ENCODE assay signal across 17 mouse cellular contexts in the genomic region with DNA sequence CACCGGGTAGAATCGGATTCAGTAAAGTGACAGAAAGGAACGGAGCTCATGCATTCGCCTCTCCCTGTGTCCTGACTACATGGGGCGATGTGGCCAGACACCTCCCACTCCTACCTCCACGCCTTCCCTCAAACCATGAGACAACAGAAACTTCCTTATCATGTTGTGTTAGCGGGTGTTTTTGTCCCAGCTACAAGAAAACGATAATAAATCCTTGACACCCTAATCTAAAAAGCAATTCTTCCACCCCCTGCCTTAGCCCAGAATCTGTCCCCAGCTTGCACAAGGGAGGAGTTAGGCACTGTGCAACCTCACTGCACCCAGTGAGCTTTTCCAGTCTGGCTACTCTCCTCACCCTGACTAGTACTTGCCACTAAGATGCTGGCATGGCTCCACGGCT.
DNase-seq lines count a peak whose midpoint lies in the region; ATAC-seq and TF ChIP-seq lines count a peak whose summit lies in the region.
"Had no signal": no experiment of that assay in that cellular context is flagged by ENCODE, and none has a peak within 500 bp of the region (broad histone marks: within the 10 kb centered on the region; RNA-seq: fewer than 3 reads in every experiment).

No protein-coding gene starts in this region.

- H3K36me3 ChIP-seq in embryonic facial prominence, embryonic 15.5 days, result no peaks in the 10 kb centered on the region
- no peaks in the 10 kb centered on the region for H3K36me3 ChIP-seq in embryonic facial prominence, embryonic 10.5 days (replicated peaks)
- no peaks in the 10 kb centered on the region for H3K36me3 ChIP-seq in lung, embryonic 14.5 days (ENCODE audit: insufficient read depth)
- H3K36me3 ChIP-seq in intestine, embryonic 14.5 days (ENCODE audit: control insufficient read depth, insufficient read depth, low read length), result no peaks in the 10 kb centered on the region
- H3K36me3 ChIP-seq: embryonic facial prominence, embryonic 13.5 days had no signal

- peaks cover 13% of the 10 kb centered on the region for H3K4me1 ChIP-seq in embryonic facial prominence, embryonic 15.5 days
- peaks cover 29% of the 10 kb centered on the region for H3K4me1 ChIP-seq in embryonic facial prominence, embryonic 10.5 days
- H3K4me1 ChIP-seq in lung, embryonic 14.5 days (ENCODE audit: insufficient read depth), result peaks cover 15% of the 10 kb centered on the region
- peaks cover 23% of the 10 kb centered on the region for H3K4me1 ChIP-seq in intestine, embryonic 14.5 days (replicated peaks; ENCODE audit: control insufficient read depth, insufficient read depth, low read length)

- no peaks in the 10 kb centered on the region; the same call in 1 of the 2 replicates for H3K27me3 ChIP-seq in embryonic facial prominence, embryonic 15.5 days
- peaks cover 40% of the 10 kb centered on the region for H3K27me3 ChIP-seq in embryonic facial prominence, embryonic 10.5 days (replicated peaks; ENCODE audit: low read depth, poor library complexity, severe bottlenecking)
- no peaks in the 10 kb centered on the region for H3K27me3 ChIP-seq in lung, embryonic 14.5 days (ENCODE audit: insufficient read depth, low read length)
- no peaks in the 10 kb centered on the region for H3K27me3 ChIP-seq in intestine, embryonic 14.5 days (replicated peaks; ENCODE audit: control insufficient read depth, insufficient read depth, low read length)

- no peak for TF ChIP-seq CTCF in lung, embryonic 14.5 days (IDR thresholded peaks at IDR 0.05; ENCODE audit: low read depth)

- no peaks in the 10 kb centered on the region for H3K9me3 ChIP-seq in embryonic facial prominence, embryonic 15.5 days (replicated peaks)
- H3K9me3 ChIP-seq in embryonic facial prominence, embryonic 10.5 days, result no peaks in the 10 kb centered on the region
- no peaks in the 10 kb centered on the region for H3K9me3 ChIP-seq in lung, embryonic 14.5 days (ENCODE audit: low read depth, low read length)
- no peaks in the 10 kb centered on the region for H3K9me3 ChIP-seq in intestine, embryonic 14.5 days (ENCODE audit: control insufficient read depth, low read length)
- H3K9me3 ChIP-seq: embryonic facial prominence, embryonic 13.5 days had no signal

- 0 out of 2 replicates have a peak overlapping the region, but pooled peaks have one; percentile 22 for H3K27ac ChIP-seq in embryonic facial prominence, embryonic 15.5 days (replicated peaks)
- H3K27ac ChIP-seq in embryonic facial prominence, embryonic 10.5 days (replicated peaks), result no peak overlapping the region
- H3K27ac ChIP-seq in lung, embryonic 14.5 days (ENCODE audit: low read depth), result peak overlapping the region; percentile 19; the same call in 1 of the 2 replicates
- peak overlapping the region; percentile 71; the same call in 1 of the 2 replicates for H3K27ac ChIP-seq in intestine, embryonic 14.5 days (ENCODE audit: low read depth)
- H3K27ac ChIP-seq: embryonic facial prominence, embryonic 13.5 days; hindbrain, embryonic 14.5 days; kidney, postnatal 0 days had no signal

- no peak overlapping the region for H3K4me3 ChIP-seq in embryonic facial prominence, embryonic 15.5 days (replicated peaks)
- H3K4me3 ChIP-seq in embryonic facial prominence, embryonic 10.5 days, result no peak overlapping the region
- H3K4me3 ChIP-seq in lung, embryonic 14.5 days (ENCODE audit: low read depth, low read length), result no peak overlapping the region
- no peak overlapping the region for H3K4me3 ChIP-seq in intestine, embryonic 14.5 days (ENCODE audit: low read depth, low read length)
- H3K4me3 ChIP-seq: embryonic facial prominence, embryonic 13.5 days had no signal

- H3K9ac ChIP-seq in embryonic facial prominence, embryonic 15.5 days, result no peak overlapping the region
- no peak overlapping the region for H3K9ac ChIP-seq in lung, embryonic 14.5 days
- H3K9ac ChIP-seq in intestine, embryonic 14.5 days (ENCODE audit: low read length), result no peak overlapping the region
- H3K9ac ChIP-seq: embryonic facial prominence, embryonic 13.5 days; hindbrain, embryonic 14.5 days had no signal

- no peak for ATAC-seq in embryonic facial prominence, embryonic 15.5 days (ENCODE audit: insufficient number of reproducible peaks, low FRiP score, low TSS enrichment, low read depth)
- ATAC-seq in lung, embryonic 14.5 days (ENCODE audit: insufficient read depth), result 0 out of 2 replicates have a peak, but pooled peaks have one; percentile 16
- ATAC-seq in intestine, embryonic 14.5 days (replicated peaks; ENCODE audit: low FRiP score, low TSS enrichment, low read depth), result no peak
- ATAC-seq in megakaryocyte progenitor cell, adult 5-6 weeks (replicated peaks; ENCODE audit: poor library complexity), result peak; percentile 77
- no peak for ATAC-seq in monocyte, adult 5-6 weeks (replicated peaks; ENCODE audit: insufficient number of reproducible peaks, low FRiP score, low TSS enrichment, poor library complexity, severe bottlenecking)
- ATAC-seq: forebrain, embryonic 14.5 days had no signal

- no peak overlapping the region for H3K4me2 ChIP-seq in embryonic facial prominence, embryonic 15.5 days (replicated peaks)
- H3K4me2 ChIP-seq in lung, embryonic 14.5 days, result no peak overlapping the region
- H3K4me2 ChIP-seq in intestine, embryonic 14.5 days (ENCODE audit: low read length), result 0 out of 2 replicates have a peak overlapping the region, but pooled peaks have one; percentile 15
- H3K4me2 ChIP-seq: embryonic facial prominence, embryonic 13.5 days; hindbrain, embryonic 14.5 days had no signal

- DNase-seq in embryonic facial prominence, embryonic 10.5 days (ENCODE audit: low spot score), result no peak
- peak; percentile 32 for DNase-seq in lung, embryonic 14.5 days
- no peak for DNase-seq in lung, postnatal 14 days
- no peak for DNase-seq in intestine, embryonic 14.5 days (ENCODE audit: low spot score)
- DNase-seq in Muller cell, postnatal 12 days (ENCODE audit: inconsistent ontology term), result no peak
- DNase-seq: cerebellum, postnatal 10 days; gastrocnemius, postnatal 10 days; layer of hippocampus, adult 9-11 months; left cerebral cortex, postnatal 4 days; thymus, postnatal 14 days had no signal

- 76% methylated on average over 9 of the region's 9 CpGs for WGBS in embryonic facial prominence, embryonic 15.5 days
- 83% methylated on average over 9 of the region's 9 CpGs for WGBS in embryonic facial prominence, embryonic 10.5 days
- WGBS in lung, embryonic 14.5 days, result 62% methylated on average over 9 of the region's 9 CpGs
- whole genome bisulfite sequencing in intestine, embryonic 14.5 days, result 71% methylated on average over 9 of the region's 9 CpGs

Comparison
In these comparisons a context has a peak if more than half of its experiments do, and no peak if none do; other contexts are left out.
1. ATAC-seq: peak in lung, embryonic 14.5 days (single experiment) and megakaryocyte progenitor cell, adult 5-6 weeks (single experiment); none in embryonic facial prominence, embryonic 15.5 days (single experiment), intestine, embryonic 14.5 days (single experiment) and monocyte, adult 5-6 weeks (single experiment).